Mouse (Mus musculus): Measurements from ENCODE around the gene Tmem132a.

Tmem132a gene

GRCm38 (mm10) chr19:10831424-10831823 lies 38.3 kb downstream of the Tmem132a start:
- DNase-seq (ENCODE audit: low spot score), result peak; percentile 65

- DNase-seq (ENCODE audit: low spot score), result no peak
Observed at GRCm38 (mm10) chr19:10829436-10830175, 40.1 kb downstream of the Tmem132a start, which contains the start of gene Cd6. Cd6 (minus strand) TSS chr19:10830058.

GRCm38 (mm10) chr19:10828321-10828720 lies 41.4 kb downstream of the Tmem132a start:
- DNase-seq (ENCODE audit: low spot score), result no peak

GRCm38 (mm10) chr19:10824061-10824460 lies 45.7 kb downstream of the Tmem132a start:
- DNase-seq (ENCODE audit: low spot score), result no peak

- DNase-seq (ENCODE audit: low spot score), result no peak
Observed at GRCm38 (mm10) chr19:10822534-10822933, 47.2 kb downstream of the Tmem132a start.

GRCm38 (mm10) chr19:10821319-10821718 lies 48.4 kb downstream of the Tmem132a start:
- no peak for DNase-seq (ENCODE audit: low spot score)

GRCm38 (mm10) chr19:10818217-10818946 lies 51.4 kb downstream of the Tmem132a start:
- peak; percentile 4 for DNase-seq (ENCODE audit: low spot score)

- no peak for DNase-seq (ENCODE audit: low spot score)
Observed at GRCm38 (mm10) chr19:10816462-10816861, 53.3 kb downstream of the Tmem132a start.

- no peak for DNase-seq (ENCODE audit: low spot score)
Observed at GRCm38 (mm10) chr19:10815871-10816270, 53.9 kb downstream of the Tmem132a start.

GRCm38 (mm10) chr19:10813905-10814304 lies 55.8 kb downstream of the Tmem132a start:
- no peak for DNase-seq (ENCODE audit: low spot score)

- no peak for DNase-seq (ENCODE audit: low spot score)
Observed at GRCm38 (mm10) chr19:10813039-10813438, 56.7 kb downstream of the Tmem132a start.

- no peak for DNase-seq (ENCODE audit: low spot score)
Observed at GRCm38 (mm10) chr19:10811471-10811870, 58.3 kb downstream of the Tmem132a start.

- DNase-seq (ENCODE audit: low spot score), result no peak
Observed at GRCm38 (mm10) chr19:10810176-10810492, 59.6 kb downstream of the Tmem132a start.

GRCm38 (mm10) chr19:10809428-10810175 lies 60.1 kb downstream of the Tmem132a start:
- DNase-seq (ENCODE audit: low spot score), result no peak

GRCm38 (mm10) chr19:10808524-10809233 lies 61.1 kb downstream of the Tmem132a start:
- DNase-seq (ENCODE audit: low spot score), result no peak
